Mouse (Mus musculus) CH12.LX (cell line): ENCODE results near the gene Reln.

Source experiments
- BHLHE40 ChIP-seq: IDR thresholded peaks from 2 replicates; pipeline ENCODE4 v1.6.1; 2011; ENCODE audit warnings: mild to moderate bottlenecking, low read depth, low read length, improper control_type of control experiment
- CHD2 ChIP-seq: IDR thresholded peaks from 2 replicates; pipeline ENCODE4 v1.6.1; 2011; ENCODE audit warnings: low read length, improper control_type of control experiment
- CTCF ChIP-seq, 2 experiments: IDR thresholded peaks in 1 of 2; conservative IDR thresholded peaks in 1 of 2; 2 replicates each; pipeline ENCODE4 v1.5.1; 2011 to 2012; ENCODE audit warnings: low read depth in 2 of 2, low read length in 2 of 2, improper control_type of control experiment in 1 of 2, inconsistent platforms in 1 of 2, mild to moderate bottlenecking in 1 of 2, moderate library complexity in 1 of 2
- ELF1 ChIP-seq: IDR thresholded peaks from 2 replicates; pipeline ENCODE4 v1.6.1; 2014; ENCODE audit warnings: low read depth, mild to moderate bottlenecking, inconsistent platforms, low read length, improper control_type of control experiment
- EP300 ChIP-seq: IDR thresholded peaks from 2 replicates; pipeline ENCODE4 v1.6.1; 2011; ENCODE audit warnings: low read length, improper control_type of control experiment
- MAFK ChIP-seq: IDR thresholded peaks from 2 replicates; pipeline ENCODE4 v1.6.1; 2011; ENCODE audit warnings: low read length, improper control_type of control experiment; ENCODE audit not compliant: insufficient replicate concordance
- MEF2A ChIP-seq: IDR thresholded peaks from 2 replicates; pipeline ENCODE4 v1.6.1; 2014; ENCODE audit warnings: low read depth, mild to moderate bottlenecking, inconsistent platforms, low read length, improper control_type of control experiment, borderline replicate concordance
- NELFE ChIP-seq: IDR thresholded peaks from 2 replicates; pipeline ENCODE4 v1.6.1; 2011; ENCODE audit warnings: low read depth, low read length, improper control_type of control experiment
- POLR2A ChIP-seq: IDR thresholded peaks from 2 replicates; pipeline ENCODE4 v1.6.1; 2011; ENCODE audit warnings: low read depth, mild to moderate bottlenecking, improper control_type of control experiment, low read length
- RAD21 ChIP-seq: IDR thresholded peaks from 2 replicates; pipeline ENCODE4 v1.6.1; 2011; ENCODE audit warnings: low read depth, mild to moderate bottlenecking, low read length, improper control_type of control experiment, moderate library complexity
- TCF12 ChIP-seq: IDR thresholded peaks from 2 replicates; pipeline ENCODE4 v1.6.1; 2014; ENCODE audit warnings: low read depth, mild to moderate bottlenecking, inconsistent platforms, low read length, improper control_type of control experiment
- USF1 ChIP-seq: IDR thresholded peaks from 2 replicates; pipeline ENCODE4 v1.6.1; 2014; ENCODE audit warnings: low read depth, mild to moderate bottlenecking, inconsistent platforms, low read length, improper control_type of control experiment
- ZC3H11A ChIP-seq: IDR thresholded peaks from 2 replicates; pipeline ENCODE4 v1.6.1; 2012; ENCODE audit warnings: low read depth, mild to moderate bottlenecking, inconsistent platforms, low read length, improper control_type of control experiment

DNA sequence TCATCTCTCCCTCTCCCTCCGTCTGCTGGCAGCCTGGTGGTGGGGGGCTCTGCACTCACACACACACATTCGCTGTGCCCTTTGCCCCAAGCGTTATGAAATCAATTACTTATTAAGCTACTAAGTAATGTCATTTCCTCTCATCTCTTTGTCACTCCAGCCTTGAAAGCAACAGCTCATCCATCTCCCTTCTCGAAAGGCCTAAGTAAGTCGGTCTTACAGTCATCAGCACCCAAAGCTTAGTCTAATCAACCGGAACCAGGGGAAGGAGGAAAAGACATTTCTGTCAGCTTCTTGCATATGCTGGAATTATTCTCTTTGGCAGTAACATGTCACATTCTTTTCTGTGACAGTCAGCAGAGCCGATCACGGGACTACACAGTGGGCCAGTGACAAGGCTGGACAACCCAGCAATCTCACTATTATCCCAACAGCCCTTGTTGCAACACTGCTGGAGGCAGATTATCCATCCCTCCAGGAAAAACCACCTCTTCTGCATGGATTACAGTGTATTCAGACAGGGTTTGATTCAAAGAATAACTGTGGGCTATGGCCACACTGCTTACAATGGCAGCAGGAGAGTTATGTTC is 149.1 kb downstream of the Reln start:
- TF ChIP-seq USF1 (no peak), EP300 (no peak), ZC3H11A (no peak), MAFK (no peak), CTCF (conservative IDR thresholded peaks at IDR 0.05 in 1 of 2, IDR thresholded peaks at IDR 0.05 in 1 of 2; ENCODE audit: low read depth in 2 of 2, low read length in 2 of 2) (no peak), POLR2A (no peak), CHD2 (no peak), ELF1 (no peak), RAD21 (no peak), TCF12 (no peak), BHLHE40 (no peak), NELFE (no peak), MEF2A (no peak)
